Mouse (Mus musculus): ENCODE results near the gene Lect2.

- no peak for TF ChIP-seq POLR2A (IDR thresholded peaks at IDR 0.05; ENCODE audit: control insufficient read depth, low read depth, low read length)
- no peak for TF ChIP-seq CTCF (IDR thresholded peaks at IDR 0.05; ENCODE audit: control insufficient read depth, insufficient read depth, insufficient replicate concordance, low read depth, low read length)
Observed at GRCm38 (mm10) chr13:56537026-56537425, 11.3 kb downstream of the Lect2 start.
